Mouse (Mus musculus) cortical plate, adult 2 months (tissue): ENCODE results near the gene Chst2. TPM values are rescaled to one million over a fixed set of nuclear protein-coding genes. Genes with fewer than 3 reads are reported as not detected.

Source experiments
- H3K27ac ChIP-seq: fragments of 200-500 bp; 2 replicates; pipeline ENCODE4 v1.5.1; 2012; ENCODE audit warnings: low read length, control low read depth, inconsistent platforms; ENCODE audit not compliant: insufficient read depth
- H3K4me1 ChIP-seq: fragments of 200-500 bp; 2 replicates; pipeline ENCODE4 v1.6.1; 2011; ENCODE audit warnings: low read length; ENCODE audit not compliant: control insufficient read depth, insufficient read depth
- H3K4me3 ChIP-seq: fragments of 200-500 bp; 2 replicates; pipeline ENCODE4 v1.5.1; 2011; ENCODE audit warnings: mild to moderate bottlenecking, low read length, control low read depth; ENCODE audit not compliant: insufficient read depth
- CTCF ChIP-seq: fragments of 200-500 bp; IDR thresholded peaks from 2 replicates; pipeline ENCODE4 v1.5.1; 2011; ENCODE audit warnings: mild to moderate bottlenecking, control low read depth, low read length; ENCODE audit not compliant: insufficient read depth; ENCODE audit errors: extremely low read depth
- POLR2A ChIP-seq: fragments of 200-500 bp; IDR thresholded peaks from 2 replicates; pipeline ENCODE4 v1.6.1; 2011; ENCODE audit warnings: mild to moderate bottlenecking, low read length, control low read depth; ENCODE audit not compliant: insufficient read depth; ENCODE audit errors: extremely low read depth
- polyA plus RNA-seq: library from polyadenylated mRNA; depleted of rRNA; stranded (reverse); fragments of >200 nt; gene quantifications from 2 replicates; pipeline ENCODE4 v1.2.3, GENCODE M21; 2012; rRNA removed

The Chst2 gene
- 33.5 and 35.0 TPM in 2 replicates for polyA plus RNA-seq

GRCm38 (mm10) chr9:95406571-95407561 lies at the start of gene Chst2:
TSS of gene Chst2 (minus strand) at chr9:95406722.
- TF ChIP-seq CTCF (no peak), POLR2A (peak; percentile 62)
- H3K4me3 ChIP-seq: peak within 1 kb of the TSS; percentile 92
- H3K27ac ChIP-seq: peak within 1 kb of the TSS; percentile 70
- H3K4me1 ChIP-seq: peaks cover 2% of the 10 kb centered on the region; the same call in 1 of the 2 replicates

GRCm38 (mm10) chr9:95451931-95452330 lies 45.4 kb upstream of the Chst2 start:
- H3K4me1 ChIP-seq: peaks cover 4% of the 10 kb centered on the region; the same call in 1 of the 2 replicates
- no peak overlapping the region for H3K4me3 ChIP-seq
- no peak for TF ChIP-seq POLR2A
- no peak for TF ChIP-seq CTCF
- no peak overlapping the region for H3K27ac ChIP-seq

- no peak overlapping the region for H3K4me3 ChIP-seq
- TF ChIP-seq CTCF: no peak
- TF ChIP-seq POLR2A: no peak
- peaks cover 4% of the 10 kb centered on the region; the same call in 1 of the 2 replicates for H3K4me1 ChIP-seq
- no peak overlapping the region for H3K27ac ChIP-seq
Measured at GRCm38 (mm10) chr9:95450586-95450985, 44.1 kb upstream of the Chst2 start.

GRCm38 (mm10) chr9:95442321-95442731 lies 35.8 kb upstream of the Chst2 start:
- H3K4me1 ChIP-seq: no peaks in the 10 kb centered on the region
- 0 out of 2 replicates have a peak, but pooled peaks have one; percentile 15 for TF ChIP-seq CTCF
- no peak for TF ChIP-seq POLR2A
- peak overlapping the region; percentile 14; the same call in 1 of the 2 replicates for H3K4me3 ChIP-seq
- H3K27ac ChIP-seq: no peak overlapping the region

GRCm38 (mm10) chr9:95437883-95438282 lies 31.4 kb upstream of the Chst2 start:
- Histone ChIP-seq H3K4me3 (no peak overlapping the region), H3K4me1 (no peaks in the 10 kb centered on the region; the same call in 1 of the 2 replicates), H3K27ac (no peak overlapping the region)
- no peak for TF ChIP-seq CTCF
- TF ChIP-seq POLR2A: no peak

GRCm38 (mm10) chr9:95436294-95436613 lies 29.7 kb upstream of the Chst2 start:
- H3K27ac ChIP-seq: no peak overlapping the region
- TF ChIP-seq POLR2A (no peak), CTCF (no peak)
- H3K4me3 ChIP-seq: no peak overlapping the region
- no peaks in the 10 kb centered on the region; the same call in 1 of the 2 replicates for H3K4me1 ChIP-seq

GRCm38 (mm10) chr9:95435506-95436293 lies 29.2 kb upstream of the Chst2 start:
- H3K27ac ChIP-seq: no peak overlapping the region
- H3K4me1 ChIP-seq: no peaks in the 10 kb centered on the region; the same call in 1 of the 2 replicates
- H3K4me3 ChIP-seq: no peak overlapping the region
- TF ChIP-seq CTCF: no peak
- no peak for TF ChIP-seq POLR2A

GRCm38 (mm10) chr9:95428277-95428676 lies 21.8 kb upstream of the Chst2 start:
- Histone ChIP-seq H3K4me3 (no peak overlapping the region), H3K4me1 (no peaks in the 10 kb centered on the region), H3K27ac (no peak overlapping the region)
- no peak for TF ChIP-seq CTCF
- no peak for TF ChIP-seq POLR2A

- TF ChIP-seq POLR2A: no peak
- TF ChIP-seq CTCF: no peak
- Histone ChIP-seq H3K27ac (no peak overlapping the region), H3K4me3 (no peak overlapping the region), H3K4me1 (no peaks in the 10 kb centered on the region)
Measured at GRCm38 (mm10) chr9:95413911-95414310, 7.4 kb upstream of the Chst2 start.
